Mouse (Mus musculus): Measurements from ENCODE around the gene Pla2g4a.

DNA sequence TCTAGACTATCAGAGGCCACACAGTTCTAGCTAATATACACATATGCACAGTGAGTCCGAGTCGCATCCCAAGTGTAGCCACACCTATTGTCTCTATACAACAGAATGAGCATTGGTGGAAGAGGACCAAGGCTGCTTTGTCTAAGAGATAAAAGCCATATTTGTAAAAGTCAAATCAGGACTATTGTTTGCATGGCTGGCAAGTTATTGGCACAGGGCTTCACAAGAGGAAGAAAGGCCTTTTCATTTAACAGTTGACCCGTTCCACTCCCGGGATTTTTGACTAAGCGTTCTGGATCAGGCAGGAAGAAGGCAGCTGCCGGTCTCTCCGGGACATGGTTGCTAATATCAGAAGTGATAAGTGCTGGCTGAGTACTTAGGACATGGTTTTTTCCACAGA is 41.8 kb downstream of the Pla2g4a start:
- no peak for TF ChIP-seq POLR2A (IDR thresholded peaks at IDR 0.05; ENCODE audit: borderline replicate concordance, extremely low read depth, low read depth, low read length)
- TF ChIP-seq CTCF (IDR thresholded peaks at IDR 0.05; ENCODE audit: insufficient read depth, low read length): no peak
